Mouse (Mus musculus) adrenal gland, postnatal 25 days (tissue): Measurements from ENCODE around the gene Oprd1. TPM values are rescaled to one million over a fixed set of nuclear protein-coding genes. Genes with fewer than 3 reads are reported as not detected.
A peak's percentile ranks its signal among the peaks of the same experiment; 100 is the strongest.

Experiments used
- DNase-seq: peaks from one replicate; pipeline ENCODE4 v3.0.0; 2021; ENCODE audit warnings: mixed read lengths
- total RNA-seq: library from RNA; stranded (reverse); gene quantifications from 2 replicates; pipeline ENCODE4 v1.2.3, GENCODE M21; 2021

Gene Oprd1
- total RNA-seq, 1 experiment from 2014 or later, result 1.1 TPM

GRCm38 (mm10) chr4:132079555-132080275 lies 64.6 kb downstream of the Oprd1 start:
- DNase-seq, result peak; percentile 62

GRCm38 (mm10) chr4:132078296-132078714 lies 66.0 kb downstream of the Oprd1 start:
- no peak for DNase-seq

DNA sequence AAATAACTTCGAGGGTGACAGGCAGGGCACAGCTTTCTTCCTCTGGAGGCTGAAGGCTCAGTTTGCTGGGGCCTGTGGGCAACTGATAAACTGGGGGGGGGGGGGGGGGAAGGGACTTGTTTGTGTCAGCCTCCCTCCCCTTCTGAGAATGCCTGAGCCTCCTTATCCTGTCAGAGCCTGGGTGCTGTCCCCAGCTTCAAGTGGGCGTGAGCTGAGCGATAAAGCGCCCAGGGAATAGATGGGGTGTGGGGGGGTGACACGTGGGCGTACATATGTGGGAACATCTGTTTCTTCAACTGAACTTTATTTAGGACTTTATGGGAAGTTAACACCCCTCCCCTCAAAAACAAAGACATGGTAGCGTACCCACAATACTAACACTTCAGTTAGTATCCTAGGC lies 66.8 kb downstream of the Oprd1 start:
- DNase-seq, result no peak

GRCm38 (mm10) chr4:132076480-132077405 lies 67.5 kb downstream of the Oprd1 start:
- peak; percentile 65 for DNase-seq

DNA sequence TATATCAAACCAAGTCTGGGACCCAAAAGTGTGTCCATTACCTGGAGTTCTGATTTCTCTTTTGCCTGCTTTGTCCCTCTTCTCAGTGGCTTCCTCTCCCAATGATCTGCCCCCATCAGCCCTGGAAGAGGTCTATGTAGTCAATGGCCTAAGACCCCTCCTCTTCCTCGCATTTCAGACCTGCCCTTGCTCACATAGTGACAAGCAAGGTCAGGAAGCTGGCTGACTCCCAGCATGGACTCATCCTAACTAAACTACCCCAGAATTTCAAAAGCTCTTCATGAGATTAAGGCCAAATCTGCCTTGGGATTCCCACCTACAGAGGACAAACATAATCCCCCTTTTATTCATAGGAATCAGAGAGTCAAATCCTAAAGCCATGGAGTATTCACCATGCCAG lies 68.5 kb downstream of the Oprd1 start:
- peak; percentile 24 for DNase-seq

DNA sequence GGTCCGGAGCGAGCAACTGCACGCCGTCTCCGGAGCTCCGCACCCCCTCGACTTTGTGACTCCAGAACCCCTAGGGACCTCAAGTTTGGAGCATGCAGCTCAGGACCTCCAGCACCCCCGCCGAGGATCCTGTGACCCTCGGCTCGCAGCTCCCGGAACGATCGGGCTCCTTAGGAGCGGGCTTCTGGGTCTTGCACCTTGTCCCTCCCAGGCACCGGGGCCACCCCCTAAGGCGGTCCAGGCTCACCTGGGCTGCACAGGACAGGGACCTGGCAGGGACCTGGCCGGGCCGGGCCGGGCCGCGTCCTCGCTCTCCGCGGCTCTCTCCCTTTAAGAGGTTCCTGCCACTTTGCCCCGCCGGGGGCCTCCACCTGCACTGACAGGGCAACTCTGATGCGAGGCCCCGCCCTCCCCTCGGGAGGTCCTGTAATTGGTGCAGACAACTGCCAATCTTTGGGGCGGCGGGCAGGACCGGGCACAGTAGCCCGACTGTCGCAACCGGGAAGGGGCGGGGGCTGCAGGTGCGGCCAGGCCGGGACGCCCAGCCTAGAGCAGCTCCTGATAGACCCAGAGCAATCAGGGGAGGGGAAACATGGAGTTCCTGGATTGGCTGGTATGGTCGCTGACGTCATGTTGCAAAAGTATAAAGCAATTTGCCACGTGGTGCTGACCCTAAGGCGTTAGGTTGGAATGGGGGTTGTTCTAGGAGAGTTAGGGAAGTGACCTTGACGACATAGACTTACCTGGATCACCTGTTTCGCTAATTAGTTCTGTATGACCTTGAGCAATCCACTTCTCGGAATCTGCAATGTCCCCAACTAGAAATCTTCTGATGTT lies 69.1 kb downstream of the Oprd1 start, which contains the start of gene Epb41:
Epb41 (minus strand) TSS at position 389 of the 837 bp plus-strand sequence.
- DNase-seq, result peak; percentile 98

DNA sequence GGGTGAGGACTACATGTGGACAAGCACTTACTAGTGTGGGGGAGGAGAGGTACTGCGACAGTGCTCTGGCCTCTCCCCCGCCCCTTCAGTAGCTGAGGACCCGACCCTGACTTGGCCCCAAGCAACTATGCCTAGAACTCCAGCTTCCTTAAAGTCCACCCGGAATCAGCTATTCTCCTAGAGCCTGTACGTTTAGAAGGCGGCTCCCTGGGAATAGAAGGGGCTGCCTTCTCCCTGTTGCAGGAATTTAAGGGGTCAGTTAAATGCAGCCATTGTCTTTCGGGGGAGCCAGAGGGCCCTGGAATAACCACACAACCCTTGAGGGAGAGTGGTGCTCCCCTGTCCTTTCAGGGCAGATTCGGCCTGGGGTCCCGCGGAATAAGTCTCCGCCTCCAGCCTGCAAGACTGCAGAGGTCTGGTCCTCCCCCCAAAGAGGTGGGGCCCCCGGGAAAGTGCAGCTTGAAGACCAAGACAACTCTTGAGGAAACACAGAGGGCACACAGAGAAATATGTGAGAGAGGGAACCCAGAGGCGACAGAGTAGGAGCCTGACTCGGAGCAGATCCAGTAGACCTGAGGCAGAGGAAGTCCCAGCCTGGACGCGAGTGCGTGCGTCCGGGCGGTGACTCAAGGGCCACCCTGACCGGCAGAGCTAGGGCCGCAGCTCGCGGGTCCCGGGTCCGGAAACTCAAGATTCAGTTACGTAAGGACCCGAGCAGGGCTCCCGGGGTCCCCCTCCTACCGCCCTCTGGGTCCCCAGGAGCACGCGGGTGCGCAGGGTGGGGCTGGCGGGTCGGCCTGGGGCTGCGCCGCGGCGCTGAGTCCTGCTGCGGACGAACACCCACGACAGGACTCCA lies 70.0 kb downstream of the Oprd1 start, which contains the start of gene Gm10300:
Gm10300 (plus strand) TSS at position 621 of the 856 bp plus-strand sequence.
- DNase-seq, result peak; percentile 64

DNA sequence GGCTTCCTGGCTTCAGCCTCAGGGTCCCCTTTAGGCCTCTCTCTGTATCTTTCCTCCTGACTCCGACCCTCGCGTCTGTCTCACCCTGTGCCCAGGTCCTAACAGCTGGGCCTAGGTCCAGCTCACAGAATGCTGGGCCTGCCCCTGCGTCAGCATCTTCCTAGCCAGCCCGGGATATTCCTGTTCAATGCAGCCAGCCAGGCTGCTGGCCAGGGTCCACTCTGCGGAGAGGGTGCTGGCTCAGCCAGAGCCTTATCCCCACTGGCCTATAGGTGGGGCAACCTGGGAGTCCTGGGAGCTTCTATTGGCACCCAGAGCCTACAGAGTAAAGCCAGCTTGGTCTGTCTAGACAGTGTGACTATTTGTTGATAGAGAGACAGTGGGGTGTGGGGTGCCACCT lies 71.3 kb downstream of the Oprd1 start:
- no peak for DNase-seq

DNA sequence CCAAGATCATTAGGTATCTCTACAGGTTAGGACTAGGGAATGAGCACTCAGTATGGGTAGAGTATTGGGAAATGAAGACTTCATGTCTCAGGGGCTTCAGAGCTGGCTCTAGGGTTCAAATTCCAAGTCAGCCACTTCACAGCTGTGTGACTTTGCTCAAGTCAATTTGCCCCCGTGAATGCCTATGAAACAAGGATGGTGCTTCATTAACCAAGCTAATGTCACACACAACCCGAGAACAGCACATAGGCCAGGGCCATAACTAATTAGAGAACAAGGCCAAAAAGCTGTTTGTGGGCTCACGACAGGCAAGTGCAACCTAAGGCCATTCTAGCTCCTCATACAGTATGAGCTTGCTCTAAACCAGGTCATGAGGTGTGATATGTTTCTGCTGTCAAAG lies 72.1 kb downstream of the Oprd1 start:
- DNase-seq, result no peak

- no peak for DNase-seq
Observed at GRCm38 (mm10) chr4:132071674-132072073, 72.6 kb downstream of the Oprd1 start.

- no peak for DNase-seq
Observed at GRCm38 (mm10) chr4:132067938-132068235, 76.4 kb downstream of the Oprd1 start.

DNA sequence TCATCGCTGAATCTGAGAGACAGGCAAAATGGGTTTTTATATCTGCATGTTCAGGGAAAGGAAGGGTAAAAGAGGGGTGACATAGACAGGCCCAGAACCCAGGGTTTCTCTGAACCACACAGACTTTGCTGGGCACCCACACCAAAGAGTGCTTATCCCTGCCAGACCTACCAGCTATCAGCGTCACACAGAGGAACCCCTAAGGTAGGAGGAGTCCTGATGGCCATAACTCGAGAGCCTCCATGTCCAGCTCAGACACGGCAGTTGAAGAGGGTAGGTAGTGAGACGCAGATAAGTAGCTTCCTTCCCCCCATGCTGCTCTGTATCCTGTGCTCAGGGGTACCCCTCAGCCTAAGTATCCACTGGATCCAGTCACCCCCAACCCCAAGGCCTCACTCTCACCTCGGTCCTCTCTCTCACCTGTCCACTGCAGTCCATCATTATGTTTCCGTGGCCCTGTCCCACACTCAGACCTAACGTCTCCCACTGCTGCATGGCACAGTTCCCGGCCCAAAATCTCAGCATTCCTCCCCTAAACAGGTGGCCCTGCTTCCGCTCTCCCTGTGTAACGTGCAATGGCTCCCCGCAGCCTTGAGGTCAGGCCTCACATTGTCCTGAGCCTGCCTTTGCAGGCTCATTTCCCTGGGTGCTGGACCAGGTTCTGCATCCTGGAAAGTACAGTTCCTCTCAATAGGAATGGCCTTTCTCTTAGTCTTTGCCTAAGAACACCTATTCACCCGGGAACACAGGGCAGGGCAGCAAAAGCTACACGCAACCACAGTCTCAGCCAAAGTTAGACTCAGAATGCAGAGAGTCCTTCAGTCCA lies 77.0 kb downstream of the Oprd1 start:
- DNase-seq, result no peak

- DNase-seq, result peak; percentile 79
Observed at GRCm38 (mm10) chr4:132066101-132066773, 78.0 kb downstream of the Oprd1 start.

- no peak for DNase-seq
Observed at GRCm38 (mm10) chr4:132065578-132065977, 78.7 kb downstream of the Oprd1 start.

DNA sequence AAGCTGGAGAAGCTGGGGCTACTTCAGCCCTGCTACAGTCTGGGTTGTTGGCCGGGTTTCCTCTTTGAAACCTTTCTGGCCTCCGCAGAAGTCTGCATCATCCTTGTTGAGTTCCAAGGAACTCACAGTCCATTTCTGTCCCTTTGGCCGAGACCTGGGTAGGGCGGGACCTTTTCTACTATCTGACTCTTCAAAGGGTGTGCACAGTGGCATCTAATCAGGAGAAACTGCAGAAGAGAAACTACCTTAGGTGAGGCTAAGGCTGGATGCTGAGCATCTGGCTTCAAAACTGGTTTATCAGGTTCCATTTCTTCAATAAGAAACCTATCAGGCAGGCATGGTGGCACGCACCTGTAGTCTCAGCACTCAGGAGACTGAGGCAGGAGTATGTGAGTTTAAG lies 79.7 kb downstream of the Oprd1 start:
- no peak for DNase-seq

DNA sequence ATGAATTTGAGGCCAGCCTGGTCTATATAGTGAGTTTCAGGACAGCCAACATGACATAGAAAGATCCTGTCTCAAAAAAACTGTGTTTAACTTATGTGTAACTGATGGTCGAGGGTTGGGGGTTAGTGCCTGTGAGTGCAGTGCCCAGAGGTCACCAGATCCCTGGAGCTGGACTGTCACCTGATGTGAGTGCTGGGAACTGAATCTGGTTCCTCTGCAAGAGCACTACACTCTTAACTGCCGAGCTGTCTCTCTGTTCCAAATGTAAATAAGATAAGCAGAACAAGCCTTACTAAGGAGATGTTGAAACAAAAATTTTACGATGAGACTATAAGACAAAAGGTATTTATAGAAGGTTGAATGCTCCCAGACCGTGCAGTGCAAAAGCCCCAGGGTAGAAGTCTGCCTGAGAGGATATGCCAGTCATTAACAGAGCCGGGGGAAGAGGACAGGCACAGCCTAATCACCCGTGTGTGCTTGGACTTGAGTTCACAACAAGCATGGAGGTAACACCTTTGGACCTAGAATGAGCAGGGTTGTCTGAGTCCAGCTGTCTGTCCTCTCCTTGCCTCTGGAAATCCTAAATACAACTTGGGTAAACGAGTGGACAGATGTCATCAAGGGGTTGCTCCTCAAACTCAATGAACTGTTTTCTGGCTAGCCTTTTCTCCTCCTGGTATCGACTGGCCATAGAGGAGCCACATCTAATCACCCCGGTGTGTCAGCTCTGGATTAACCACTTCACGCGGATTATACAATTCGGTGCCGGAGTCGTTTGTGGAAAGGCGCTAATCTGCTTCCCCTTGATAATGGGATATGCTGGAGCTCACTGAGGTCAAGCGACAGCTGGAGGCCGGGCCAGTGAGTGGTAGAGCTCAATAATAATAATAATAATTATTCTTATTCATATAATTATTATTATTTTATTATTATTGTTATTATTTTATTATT lies 81.1 kb downstream of the Oprd1 start:
- no peak for DNase-seq

DNA sequence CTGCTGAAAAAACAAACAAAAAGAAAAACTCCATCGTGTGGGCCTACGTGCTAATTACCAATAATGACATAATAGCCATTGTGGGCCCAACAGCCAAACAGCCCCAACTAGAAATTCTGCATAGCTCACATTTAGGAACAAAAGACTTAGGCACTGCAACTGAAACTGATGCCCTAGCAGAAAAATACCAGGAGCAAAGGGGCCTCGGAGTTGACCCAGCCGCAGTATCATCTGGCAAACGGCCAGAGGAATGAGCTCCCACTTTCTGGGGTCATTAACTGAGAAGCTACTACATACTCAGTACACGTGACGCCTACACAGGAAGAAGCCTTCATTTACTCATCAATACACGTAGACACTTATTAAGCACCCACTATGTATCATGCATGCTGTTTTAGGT lies 82.0 kb downstream of the Oprd1 start:
- DNase-seq, result no peak
